Mouse (Mus musculus) E14TG2a.4 (cell line): ENCODE data around the gene Vav3.

Experiments used
- CTCF ChIP-seq: conservative IDR thresholded peaks from 2 replicates; pipeline ENCODE4 v1.5.1; 2014; ENCODE audit warnings: low read length
- NANOG ChIP-seq: IDR thresholded peaks from 2 replicates; pipeline ENCODE4 v1.6.1; 2014; ENCODE audit warnings: borderline replicate concordance, low read length, mixed read lengths
- POU5F1 ChIP-seq: IDR thresholded peaks from 2 replicates; pipeline ENCODE4 v1.6.1; 2014; ENCODE audit warnings: low read length, borderline replicate concordance

GRCm38 (mm10) chr3:109497074-109497473 lies 156.6 kb downstream of the Vav3 start:
- TF ChIP-seq CTCF (no peak), NANOG (no peak), POU5F1 (no peak)
